Mouse (Mus musculus): ENCODE measurements around the gene Slc39a11. TPM values are rescaled to one million over a fixed set of nuclear protein-coding genes. Genes with fewer than 3 reads are reported as not detected.

Gene Slc39a11
- polyA plus RNA-seq, 1 experiment from 2014 or later: 40.1 TPM

DNA sequence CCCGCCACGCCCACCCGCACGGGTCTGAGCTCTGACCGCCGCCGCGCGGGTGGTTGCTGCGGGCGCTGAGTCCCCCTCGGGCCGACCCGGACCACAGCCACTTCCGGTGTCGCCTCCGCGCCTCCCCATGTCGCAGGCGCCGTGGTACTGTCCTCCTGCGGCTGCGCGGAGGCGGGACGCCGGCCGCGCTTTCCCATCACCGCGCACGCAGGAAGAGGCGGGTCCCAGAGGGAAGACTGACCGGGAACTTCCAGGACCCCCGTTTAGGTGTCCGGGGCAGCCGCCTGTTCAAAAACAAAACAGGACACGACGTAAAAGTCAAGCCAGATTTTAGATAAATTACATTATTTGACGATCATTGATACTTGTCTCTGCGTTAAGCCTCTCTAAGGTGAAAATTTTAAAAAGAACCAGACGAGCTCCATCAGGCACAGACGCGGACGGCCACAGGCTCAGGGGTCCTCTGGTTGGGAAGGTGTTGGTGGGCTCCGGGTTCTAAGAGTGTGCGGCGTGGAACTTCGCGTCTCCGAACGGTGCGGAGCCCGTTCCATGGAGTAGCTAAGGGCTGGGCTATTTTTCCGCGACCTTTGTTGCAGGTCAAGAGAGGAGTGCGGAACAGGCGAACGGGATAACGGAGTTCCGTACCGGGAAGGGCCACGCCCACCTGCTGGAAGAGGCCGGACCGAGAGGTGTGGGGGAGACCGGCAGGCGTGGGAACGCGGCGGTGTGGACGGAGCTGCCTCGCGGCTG lies 34.3 kb upstream of the Slc39a11 start, which contains the start of the genes Fam104a and D11Wsu47e:
Gene Fam104a, minus strand, starts transcription at position 199 of the 750 bp plus-strand sequence.
Gene D11Wsu47e, plus strand, starts transcription at position 456 of the 750 bp plus-strand sequence.
- Histone ChIP-seq H3K9me3 (ENCODE audit: control insufficient read depth, low read length) (no peaks in the 10 kb centered on the region), H3K36me3 (ENCODE audit: control insufficient read depth, insufficient read depth, low read length) (peaks cover 4% of the 10 kb centered on the region), H3K27me3 (replicated peaks; ENCODE audit: control insufficient read depth, insufficient read depth, low read length) (no peaks in the 10 kb centered on the region), H3K27ac (ENCODE audit: low read depth, low read length) (peak within 1 kb of the TSS; percentile 95), H3K9ac (ENCODE audit: low read depth, low read length) (peak within 1 kb of the TSS; percentile 91), H3K4me2 (ENCODE audit: low read length) (peak within 1 kb of the TSS; percentile 91), H3K4me1 (ENCODE audit: control insufficient read depth, insufficient read depth, low read depth, low read length) (peaks cover 39% of the 10 kb centered on the region), H3K4me3 (ENCODE audit: low read length) (peak within 1 kb of the TSS; percentile 96)
- ATAC-seq: peak; percentile 96
- WGBS: under 1% methylated on average over 65 of the region's 73 CpGs

DNA sequence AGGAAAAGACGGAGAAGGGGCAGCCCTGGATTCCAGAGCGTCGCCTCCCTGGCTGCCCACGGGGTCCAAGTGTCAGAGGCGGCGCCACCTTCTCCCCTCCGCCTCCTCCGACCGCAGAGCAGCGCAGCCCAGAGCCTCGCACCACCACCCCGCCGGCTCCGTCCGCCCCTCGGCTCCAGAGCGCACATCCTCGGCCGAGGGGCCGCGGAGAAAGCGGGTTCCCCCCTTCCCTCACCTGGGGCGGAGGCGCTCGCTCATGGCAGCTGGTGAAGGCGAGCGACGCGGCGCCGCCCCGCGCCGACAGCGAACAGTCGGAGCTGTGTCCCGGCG lies 33.7 kb upstream of the Slc39a11 start:
- Histone ChIP-seq H3K9ac (ENCODE audit: low read depth, low read length) (peak overlapping the region; percentile 91), H3K27ac (ENCODE audit: low read depth, low read length) (peak overlapping the region; percentile 95), H3K4me3 (ENCODE audit: low read length) (peak overlapping the region; percentile 96), H3K36me3 (ENCODE audit: control insufficient read depth, insufficient read depth, low read length) (no peaks in the 10 kb centered on the region), H3K4me2 (ENCODE audit: low read length) (peak overlapping the region; percentile 91), H3K9me3 (ENCODE audit: control insufficient read depth, low read length) (no peaks in the 10 kb centered on the region), H3K4me1 (ENCODE audit: control insufficient read depth, insufficient read depth, low read depth, low read length) (peaks cover 39% of the 10 kb centered on the region), H3K27me3 (replicated peaks; ENCODE audit: control insufficient read depth, insufficient read depth, low read length) (no peaks in the 10 kb centered on the region)
- peak; percentile 71; the same call in 1 of the 2 replicates for ATAC-seq
- WGBS: 0% methylated on average over 17 of the region's 38 CpGs

DNA sequence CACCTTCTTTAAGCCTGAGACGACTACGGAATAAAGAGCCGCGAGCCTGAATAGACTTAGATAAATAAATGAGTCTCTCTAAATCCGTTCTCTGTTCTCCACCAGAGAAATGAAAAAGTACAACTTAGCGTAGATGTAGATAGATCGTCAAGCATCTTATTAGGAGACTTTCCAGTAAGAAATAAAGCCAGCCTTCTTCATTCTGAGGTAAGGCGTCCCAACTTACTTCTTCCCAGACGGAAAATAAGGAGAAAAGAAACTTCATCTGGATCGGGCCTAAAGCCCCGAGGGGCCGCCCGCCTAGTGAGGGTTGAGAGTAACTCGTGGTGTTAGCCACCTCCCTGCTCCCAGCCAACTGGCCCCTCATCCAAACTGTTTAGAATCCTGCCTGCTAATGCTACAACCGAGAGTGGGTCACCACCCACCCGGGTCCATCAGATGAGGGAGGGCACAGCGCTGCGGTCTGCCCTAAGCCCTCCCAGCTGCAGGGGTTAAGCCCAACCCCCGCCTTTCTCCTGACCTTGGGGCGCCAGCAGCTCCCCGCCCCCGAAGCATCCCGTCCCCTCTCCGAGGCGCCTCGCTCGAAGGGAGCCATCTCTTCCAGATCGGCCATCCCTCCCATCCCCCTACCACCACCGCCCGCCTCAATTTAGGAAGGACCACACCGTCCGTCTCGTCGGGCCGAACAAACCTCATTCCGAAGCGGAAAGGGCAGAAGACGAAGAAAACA lies 33.2 kb upstream of the Slc39a11 start:
- Histone ChIP-seq H3K9me3 (ENCODE audit: control insufficient read depth, low read length) (no peaks in the 10 kb centered on the region), H3K27ac (ENCODE audit: low read depth, low read length) (peak overlapping the region; percentile 95), H3K36me3 (ENCODE audit: control insufficient read depth, insufficient read depth, low read length) (no peaks in the 10 kb centered on the region), H3K4me3 (ENCODE audit: low read length) (peak overlapping the region; percentile 96), H3K4me1 (ENCODE audit: control insufficient read depth, insufficient read depth, low read depth, low read length) (peaks cover 39% of the 10 kb centered on the region), H3K9ac (ENCODE audit: low read depth, low read length) (peak overlapping the region; percentile 91), H3K27me3 (replicated peaks; ENCODE audit: control insufficient read depth, insufficient read depth, low read length) (no peaks in the 10 kb centered on the region), H3K4me2 (ENCODE audit: low read length) (peak overlapping the region; percentile 91)
- ATAC-seq: peak; percentile 18
- 3% methylated on average over 38 of the region's 38 CpGs for WGBS

DNA sequence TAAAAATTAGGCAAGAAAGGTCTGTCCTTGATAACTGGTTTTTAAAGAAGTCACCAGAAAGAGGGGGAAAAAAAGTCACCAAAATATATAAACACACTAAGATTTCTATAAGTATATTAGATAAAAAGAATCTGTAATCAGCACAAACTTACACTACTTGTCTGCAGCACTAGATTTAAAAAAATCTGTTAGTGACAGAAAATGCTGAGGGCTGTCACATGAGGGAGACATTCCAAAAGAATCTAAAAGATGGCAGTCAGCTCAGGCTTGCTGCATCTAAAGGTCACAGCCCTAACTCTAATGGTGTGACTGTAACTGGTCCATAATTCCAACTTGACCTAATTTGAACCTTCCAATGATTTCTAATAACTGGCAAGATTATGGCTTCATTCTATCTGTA lies 32.1 kb upstream of the Slc39a11 start:
- H3K4me1 ChIP-seq (ENCODE audit: control insufficient read depth, insufficient read depth, low read depth, low read length): peaks cover 38% of the 10 kb centered on the region
- H3K9me3 ChIP-seq (ENCODE audit: control insufficient read depth, low read length): no peaks in the 10 kb centered on the region
- H3K4me3 ChIP-seq (ENCODE audit: low read length): no peak overlapping the region
- no peak for ATAC-seq
- no peak overlapping the region for H3K9ac ChIP-seq (ENCODE audit: low read depth, low read length)
- no peak overlapping the region for H3K27ac ChIP-seq (ENCODE audit: low read depth, low read length)
- H3K4me2 ChIP-seq (ENCODE audit: low read length): peak overlapping the region; percentile 91; the same call in 1 of the 2 replicates
- no peaks in the 10 kb centered on the region for H3K36me3 ChIP-seq (ENCODE audit: control insufficient read depth, insufficient read depth, low read length)
- H3K27me3 ChIP-seq (replicated peaks; ENCODE audit: control insufficient read depth, insufficient read depth, low read length): no peaks in the 10 kb centered on the region

DNA sequence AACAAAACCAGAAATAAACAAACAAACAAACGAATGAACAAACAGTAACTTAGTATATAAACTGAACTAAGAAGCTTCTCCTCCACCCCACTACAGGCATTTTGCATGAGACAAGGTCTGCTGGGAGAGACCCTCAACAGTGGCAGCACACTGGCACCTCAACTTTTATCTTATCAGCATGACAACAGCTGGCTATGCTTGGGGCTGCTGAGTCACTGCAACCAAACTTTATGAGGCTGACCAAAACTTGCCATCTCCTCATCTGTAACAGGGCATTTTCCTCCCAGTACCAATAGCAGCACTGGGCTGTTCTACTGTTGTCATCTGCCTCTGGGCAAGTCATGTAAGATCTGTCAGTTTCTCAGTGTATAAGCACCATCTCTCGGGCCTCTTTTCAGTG lies 31.1 kb upstream of the Slc39a11 start:
- ATAC-seq: no peak
- no peak overlapping the region for H3K4me2 ChIP-seq (ENCODE audit: low read length)
- 94% methylated on average over 2 of the region's 2 CpGs for WGBS

DNA sequence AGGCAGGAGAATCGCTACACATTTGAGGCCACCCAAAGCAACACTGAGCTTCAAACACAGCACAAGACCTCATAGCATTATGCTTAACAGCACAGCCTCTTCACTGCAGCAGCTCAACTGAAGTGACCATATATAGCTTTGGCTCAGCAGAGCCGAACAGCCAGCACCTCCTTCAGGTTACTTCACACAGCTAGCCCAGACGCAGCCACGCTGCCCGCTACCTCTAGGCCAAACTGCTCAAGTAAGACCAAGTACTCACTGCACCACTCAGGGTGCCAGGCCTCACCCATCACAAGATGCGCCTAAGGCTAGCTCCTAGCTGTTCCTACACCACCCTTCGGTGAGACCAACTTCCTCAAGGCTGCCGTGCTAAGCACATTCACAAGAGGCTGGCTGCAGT lies 28.5 kb upstream of the Slc39a11 start:
- Histone ChIP-seq H3K27me3 (replicated peaks; ENCODE audit: control insufficient read depth, insufficient read depth, low read length) (no peaks in the 10 kb centered on the region), H3K4me1 (ENCODE audit: control insufficient read depth, insufficient read depth, low read depth, low read length) (peaks cover 19% of the 10 kb centered on the region), H3K4me2 (ENCODE audit: low read length) (no peak overlapping the region), H3K9me3 (ENCODE audit: control insufficient read depth, low read length) (no peaks in the 10 kb centered on the region), H3K36me3 (ENCODE audit: control insufficient read depth, insufficient read depth, low read length) (peaks cover 7% of the 10 kb centered on the region), H3K27ac (ENCODE audit: low read depth, low read length) (no peak overlapping the region), H3K9ac (ENCODE audit: low read depth, low read length) (no peak overlapping the region), H3K4me3 (ENCODE audit: low read length) (no peak overlapping the region)
- WGBS: 87% methylated on average over 8 of the region's 8 CpGs
- ATAC-seq: no peak

More for the DNA sequence above, 31.1 kb upstream of the Slc39a11 start:
- Histone ChIP-seq H3K4me3 (ENCODE audit: low read length) (no peak overlapping the region), H3K9ac (ENCODE audit: low read depth, low read length) (no peak overlapping the region), H3K27me3 (replicated peaks; ENCODE audit: control insufficient read depth, insufficient read depth, low read length) (no peaks in the 10 kb centered on the region), H3K27ac (ENCODE audit: low read depth, low read length) (no peak overlapping the region), H3K36me3 (ENCODE audit: control insufficient read depth, insufficient read depth, low read length) (peaks cover 4% of the 10 kb centered on the region; the same call in 1 of the 2 replicates), H3K4me1 (ENCODE audit: control insufficient read depth, insufficient read depth, low read depth, low read length) (peaks cover 31% of the 10 kb centered on the region), H3K9me3 (ENCODE audit: control insufficient read depth, low read length) (no peaks in the 10 kb centered on the region)

DNA sequence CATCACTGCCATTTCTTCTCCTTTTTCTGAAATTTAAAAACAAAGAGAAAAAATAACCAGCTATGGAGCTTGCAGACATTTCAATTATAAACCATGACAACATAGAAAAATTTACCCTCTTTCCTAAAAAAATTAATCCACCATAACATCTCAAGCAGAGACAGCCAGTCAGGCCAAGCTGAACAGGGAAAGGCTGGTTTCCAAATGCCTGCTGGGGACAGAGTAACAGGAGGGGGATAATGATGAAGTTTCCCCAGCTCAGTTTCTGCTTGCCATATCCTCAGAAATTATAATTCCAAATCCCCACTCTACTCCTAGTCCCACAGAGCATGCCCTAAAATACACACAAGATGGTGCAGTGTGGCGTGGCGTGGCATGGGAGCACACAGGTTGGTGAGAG lies 27.5 kb upstream of the Slc39a11 start:
- WGBS: 95% methylated on average over 2 of the region's 2 CpGs
- Histone ChIP-seq H3K27ac (ENCODE audit: low read depth, low read length) (no peak overlapping the region), H3K9ac (ENCODE audit: low read depth, low read length) (no peak overlapping the region), H3K4me3 (ENCODE audit: low read length) (no peak overlapping the region), H3K9me3 (ENCODE audit: control insufficient read depth, low read length) (no peaks in the 10 kb centered on the region), H3K4me2 (ENCODE audit: low read length) (no peak overlapping the region), H3K4me1 (ENCODE audit: control insufficient read depth, insufficient read depth, low read depth, low read length) (peaks cover 14% of the 10 kb centered on the region), H3K36me3 (ENCODE audit: control insufficient read depth, insufficient read depth, low read length) (peaks cover 9% of the 10 kb centered on the region), H3K27me3 (replicated peaks; ENCODE audit: control insufficient read depth, insufficient read depth, low read length) (no peaks in the 10 kb centered on the region)
- ATAC-seq: no peak

DNA sequence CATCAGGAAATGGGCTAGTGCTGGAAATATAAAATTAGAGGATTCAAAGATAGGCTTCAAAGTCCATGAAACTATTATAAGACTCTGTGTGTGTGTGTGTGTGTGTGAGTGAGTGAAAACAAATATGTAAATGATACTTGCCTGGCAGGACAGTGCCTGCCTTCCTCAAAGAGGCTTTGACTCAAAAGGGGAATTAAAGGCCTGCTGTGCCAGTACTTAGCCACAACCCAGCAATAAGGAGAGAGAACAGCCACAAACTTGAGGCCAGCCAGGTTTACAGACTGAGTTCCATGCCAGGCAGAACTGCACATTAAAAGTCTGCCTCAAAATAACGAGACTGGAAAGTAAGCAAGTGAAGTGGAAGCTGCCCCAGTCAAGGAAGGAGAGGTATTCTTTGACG lies 27.0 kb upstream of the Slc39a11 start:
- Histone ChIP-seq H3K9me3 (ENCODE audit: control insufficient read depth, low read length) (no peaks in the 10 kb centered on the region), H3K27me3 (replicated peaks; ENCODE audit: control insufficient read depth, insufficient read depth, low read length) (no peaks in the 10 kb centered on the region), H3K4me3 (ENCODE audit: low read length) (no peak overlapping the region), H3K4me1 (ENCODE audit: control insufficient read depth, insufficient read depth, low read depth, low read length) (peaks cover 9% of the 10 kb centered on the region), H3K4me2 (ENCODE audit: low read length) (no peak overlapping the region), H3K27ac (ENCODE audit: low read depth, low read length) (no peak overlapping the region), H3K36me3 (ENCODE audit: control insufficient read depth, insufficient read depth, low read length) (peaks cover 12% of the 10 kb centered on the region), H3K9ac (ENCODE audit: low read depth, low read length) (no peak overlapping the region)
- no peak for ATAC-seq
- 76% methylated on average over 2 of the region's 2 CpGs for WGBS

DNA sequence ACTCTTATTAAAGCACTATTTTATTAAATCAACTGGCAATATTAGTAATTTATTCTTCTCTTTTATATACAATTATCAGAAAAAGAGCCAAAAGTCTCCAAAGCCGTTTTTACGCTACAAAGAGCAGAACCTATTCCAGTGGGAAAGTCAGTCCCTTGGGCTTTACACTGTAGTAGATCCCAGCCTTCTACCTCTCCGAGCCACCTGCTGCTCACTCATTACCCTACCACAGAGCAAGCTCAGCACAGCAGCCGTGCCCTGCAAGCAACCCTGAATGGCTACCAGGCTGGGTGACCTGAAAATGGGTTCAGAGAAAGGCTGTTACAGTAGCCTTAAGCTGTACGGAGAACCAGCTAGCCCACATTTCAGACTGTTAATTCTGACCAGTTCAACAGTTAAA lies 24.7 kb upstream of the Slc39a11 start:
- Histone ChIP-seq H3K4me2 (ENCODE audit: low read length) (no peak overlapping the region), H3K9ac (ENCODE audit: low read depth, low read length) (no peak overlapping the region), H3K27me3 (replicated peaks; ENCODE audit: control insufficient read depth, insufficient read depth, low read length) (no peaks in the 10 kb centered on the region), H3K36me3 (ENCODE audit: control insufficient read depth, insufficient read depth, low read length) (peaks cover 14% of the 10 kb centered on the region), H3K9me3 (ENCODE audit: control insufficient read depth, low read length) (no peaks in the 10 kb centered on the region), H3K4me3 (ENCODE audit: low read length) (no peak overlapping the region), H3K27ac (ENCODE audit: low read depth, low read length) (no peak overlapping the region), H3K4me1 (ENCODE audit: control insufficient read depth, insufficient read depth, low read depth, low read length) (no peaks in the 10 kb centered on the region)
- 85% methylated on average over 5 of the region's 5 CpGs for WGBS
- ATAC-seq: no peak

Data from hindbrain, embryonic 16.5 days (tissue).